ENCODE assay signal across 14 mouse cellular contexts in the genomic region with DNA sequence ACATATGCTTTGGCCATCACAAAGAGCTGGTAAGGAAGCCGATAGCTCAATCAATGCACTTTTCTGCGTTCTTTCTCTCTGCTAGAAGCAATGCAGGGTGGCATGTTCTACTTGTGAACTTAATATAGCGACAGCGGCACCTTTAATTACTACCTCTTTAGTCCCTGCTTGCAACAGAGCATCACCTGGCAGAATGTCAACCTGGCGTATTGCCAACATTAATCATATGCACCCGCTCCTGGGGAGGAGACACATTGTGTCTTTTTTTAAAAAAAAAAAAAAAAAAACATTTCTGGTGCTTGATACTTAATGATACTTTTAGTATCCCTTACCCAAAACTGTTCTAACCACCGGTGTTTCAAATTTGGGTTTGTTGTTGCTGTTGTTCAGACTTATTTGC. TPM values are rescaled to one million over a fixed set of nuclear protein-coding genes. Genes with fewer than 3 reads are reported as not detected.
DNase-seq lines count a peak whose midpoint lies in the region; ATAC-seq lines count a peak whose summit lies in the region.
"Had no signal": no experiment of that assay in that cellular context is flagged by ENCODE, and none has a peak within 500 bp of the region (broad histone marks: within the 10 kb centered on the region; RNA-seq: fewer than 3 reads in every experiment).

No protein-coding gene starts in this region.

- no peaks in the 10 kb centered on the region for H3K36me3 ChIP-seq in embryonic facial prominence, embryonic 14.5 days (ENCODE audit: control insufficient read depth, insufficient read depth, low read length)
- H3K36me3 ChIP-seq in embryonic facial prominence, embryonic 10.5 days (replicated peaks) = no peaks in the 10 kb centered on the region
- no peaks in the 10 kb centered on the region for H3K36me3 ChIP-seq in kidney, embryonic 15.5 days
- H3K36me3 ChIP-seq: heart, embryonic 15.5 days; midbrain, embryonic 13.5 days; neural tube, embryonic 15.5 days had no signal

- H3K4me2 ChIP-seq in embryonic facial prominence, embryonic 14.5 days (ENCODE audit: low read depth, low read length) = no peak overlapping the region
- no peak overlapping the region for H3K4me2 ChIP-seq in kidney, embryonic 15.5 days
- H3K4me2 ChIP-seq: heart, embryonic 15.5 days; midbrain, embryonic 13.5 days; neural tube, embryonic 15.5 days had no signal

- H3K27ac ChIP-seq in embryonic facial prominence, embryonic 14.5 days (replicated peaks; ENCODE audit: low read depth, low read length) = no peak overlapping the region
- H3K27ac ChIP-seq in embryonic facial prominence, embryonic 10.5 days (replicated peaks) = no peak overlapping the region
- no peak overlapping the region for H3K27ac ChIP-seq in kidney, embryonic 15.5 days
- H3K27ac ChIP-seq: heart, embryonic 15.5 days; midbrain, embryonic 13.5 days; neural tube, embryonic 15.5 days had no signal

- H3K27me3 ChIP-seq in embryonic facial prominence, embryonic 14.5 days (replicated peaks; ENCODE audit: control insufficient read depth, insufficient read depth, low read length) = no peaks in the 10 kb centered on the region
- no peaks in the 10 kb centered on the region for H3K27me3 ChIP-seq in embryonic facial prominence, embryonic 10.5 days (replicated peaks; ENCODE audit: low read depth, poor library complexity, severe bottlenecking)
- H3K27me3 ChIP-seq in kidney, embryonic 15.5 days = no peaks in the 10 kb centered on the region
- H3K27me3 ChIP-seq: heart, embryonic 15.5 days; midbrain, embryonic 13.5 days; neural tube, embryonic 15.5 days had no signal

- WGBS in embryonic facial prominence, embryonic 14.5 days = 74% methylated on average over 7 of the region's 7 CpGs
- WGBS in embryonic facial prominence, embryonic 10.5 days = 89% methylated on average over 7 of the region's 7 CpGs
- 88% methylated on average over 7 of the region's 7 CpGs for WGBS in kidney, embryonic 15.5 days

- no peaks in the 10 kb centered on the region for H3K4me1 ChIP-seq in embryonic facial prominence, embryonic 14.5 days (ENCODE audit: control insufficient read depth, insufficient read depth, low read length)
- H3K4me1 ChIP-seq in embryonic facial prominence, embryonic 10.5 days = no peaks in the 10 kb centered on the region
- no peaks in the 10 kb centered on the region for H3K4me1 ChIP-seq in kidney, embryonic 15.5 days
- H3K4me1 ChIP-seq: midbrain, embryonic 13.5 days; neural tube, embryonic 15.5 days had no signal

- no peak overlapping the region for H3K9ac ChIP-seq in embryonic facial prominence, embryonic 14.5 days (ENCODE audit: low read depth, low read length)
- H3K9ac ChIP-seq in kidney, embryonic 15.5 days = no peak overlapping the region
- H3K9ac ChIP-seq: heart, embryonic 15.5 days; midbrain, embryonic 13.5 days; neural tube, embryonic 15.5 days had no signal

- H3K9me3 ChIP-seq in embryonic facial prominence, embryonic 14.5 days (ENCODE audit: control insufficient read depth, low read length) = 0 out of 2 replicates have a peak, but pooled peaks cover 5% of the 10 kb centered on the region
- peaks cover 4% of the 10 kb centered on the region; the same call in 1 of the 2 replicates for H3K9me3 ChIP-seq in embryonic facial prominence, embryonic 10.5 days
- H3K9me3 ChIP-seq in kidney, embryonic 15.5 days (replicated peaks) = no peaks in the 10 kb centered on the region
- H3K9me3 ChIP-seq: heart, embryonic 15.5 days; midbrain, embryonic 13.5 days; neural tube, embryonic 15.5 days had no signal

- ATAC-seq in embryonic facial prominence, embryonic 14.5 days (ENCODE audit: low read depth) = no peak
- ATAC-seq in kidney, embryonic 15.5 days (replicated peaks; ENCODE audit: low FRiP score) = no peak
- ATAC-seq: midbrain, embryonic 13.5 days had no signal

- peak; percentile 75 for DNase-seq in embryonic facial prominence, embryonic 14.5 days (ENCODE audit: low spot score)
- DNase-seq in embryonic facial prominence, embryonic 10.5 days (ENCODE audit: low spot score) = no peak
- peak; percentile 52 for DNase-seq in kidney, adult 9 months
- peak; percentile 73 for DNase-seq in brain, adult 2 months (ENCODE audit: low read depth, low spot score)
- peak; percentile 30 for DNase-seq in kidney, postnatal 14 days
- DNase-seq in B cell, adult 2 months = no peak
- DNase-seq: gastrocnemius, postnatal 25 days; lung, postnatal 36 days; right cerebral cortex, postnatal 14 days; thymus, postnatal 36 days had no signal

- no peak overlapping the region for H3K4me3 ChIP-seq in embryonic facial prominence, embryonic 14.5 days (ENCODE audit: low read depth, low read length)
- no peak overlapping the region for H3K4me3 ChIP-seq in embryonic facial prominence, embryonic 10.5 days
- no peak overlapping the region for H3K4me3 ChIP-seq in kidney, embryonic 15.5 days (replicated peaks)
- H3K4me3 ChIP-seq: heart, embryonic 15.5 days; midbrain, embryonic 13.5 days; neural tube, embryonic 15.5 days had no signal

RNA-seq across cellular contexts. Expression of a gene that starts 27.6 kb away (rescaled TPM):
- polyA plus RNA-seq in embryonic facial prominence, embryonic 14.5 days (2014; fragmentation: Nextera tagmentation; extraction: Ambion mirVana) = 2.2 and 3.6 TPM in 2 replicates
- 1.8 and 2.3 TPM in 2 replicates for polyA plus RNA-seq in embryonic facial prominence, embryonic 10.5 days (2016; fragmentation: Nextera tagmentation; extraction: Ambion mirVana)
- 0.33 and 0.57 TPM in 2 replicates for polyA plus RNA-seq in kidney, embryonic 15.5 days (2015; fragmentation: Nextera tagmentation; extraction: Ambion mirVana)

RNA-seq across cellular contexts. Expression of a gene that starts 41.4 kb away (rescaled TPM):
- 58.8 and 61.2 TPM in 2 replicates for polyA plus RNA-seq in embryonic facial prominence, embryonic 14.5 days (2014; fragmentation: Nextera tagmentation; extraction: Ambion mirVana)
- polyA plus RNA-seq in embryonic facial prominence, embryonic 10.5 days (2016; fragmentation: Nextera tagmentation; extraction: Ambion mirVana) = 40.0 and 41.4 TPM in 2 replicates
- polyA plus RNA-seq in kidney, embryonic 15.5 days (2015; fragmentation: Nextera tagmentation; extraction: Ambion mirVana) = 41.5 and 46.0 TPM in 2 replicates

Comparison
In these comparisons a context has a peak if more than half of its experiments do, and no peak if none do; other contexts are left out.
1. DNase-seq: peak in embryonic facial prominence, embryonic 14.5 days (single experiment), kidney, adult 9 months (single experiment), brain, adult 2 months (single experiment) and kidney, postnatal 14 days (single experiment); none in embryonic facial prominence, embryonic 10.5 days (single experiment) and B cell, adult 2 months (0 of 2).